Mouse (Mus musculus) stomach, postnatal 0 days (tissue): ENCODE data around the gene Fibcd1. TPM values are rescaled to one million over a fixed set of nuclear protein-coding genes. Genes with fewer than 3 reads are reported as not detected.

Experiments used
- ATAC-seq: fragments of 200-750 bp; cut with Nextera tagmentation; 2 replicates; pipeline ENCODE4 v1.8.0; 2017; ENCODE audit not compliant: low FRiP score, low TSS enrichment
- DNase-seq: peaks from one replicate; pipeline ENCODE4 v3.0.0-alpha.2; 2016; ENCODE audit warnings: low spot score
- H3K27ac ChIP-seq: fragments of 300-500 bp; sonication (generic); replicated peaks from 2 replicates; pipeline ENCODE4 v1.5.1; 2014; ENCODE audit warnings: mild to moderate bottlenecking, control low read depth
- H3K27me3 ChIP-seq: fragments of 300-500 bp; sonication (generic); 2 replicates; pipeline ENCODE4 v1.6.1; 2014; ENCODE audit warnings: low read length; ENCODE audit not compliant: control insufficient read depth, insufficient read depth
- H3K36me3 ChIP-seq: fragments of 300-500 bp; sonication (generic); 2 replicates; pipeline ENCODE4 v1.6.1; 2014; ENCODE audit warnings: low read length, mixed read lengths; ENCODE audit not compliant: control insufficient read depth, insufficient read depth
- H3K4me1 ChIP-seq: fragments of 300-500 bp; sonication (generic); replicated peaks from 2 replicates; pipeline ENCODE4 v1.6.1; 2014; ENCODE audit warnings: antibody characterized with exemption; ENCODE audit not compliant: control insufficient read depth, insufficient read depth
- H3K4me2 ChIP-seq: fragments of 300-500 bp; sonication (generic); replicated peaks from 2 replicates; pipeline ENCODE4 v1.6.1; 2014; ENCODE audit warnings: low read depth, mild to moderate bottlenecking, control low read depth, moderate library complexity
- H3K4me3 ChIP-seq: fragments of 300-500 bp; sonication (generic); 2 replicates; pipeline ENCODE4 v1.5.1; 2014; ENCODE audit warnings: low read depth, low read length, control low read depth
- H3K9ac ChIP-seq: fragments of 300-500 bp; sonication (generic); 2 replicates; pipeline ENCODE4 v1.6.1; 2014; ENCODE audit warnings: mild to moderate bottlenecking, low read length, control low read depth, mixed read lengths
- H3K9me3 ChIP-seq: fragments of 300-500 bp; sonication (generic); 2 replicates; pipeline ENCODE4 v1.6.1; 2016; ENCODE audit warnings: low read length; ENCODE audit not compliant: control insufficient read depth
- CTCF ChIP-seq: IDR thresholded peaks from 2 replicates; pipeline ENCODE4 v1.5.1; 2016; ENCODE audit warnings: antibody characterized with exemption, low read depth, mild to moderate bottlenecking, moderate library complexity
- EP300 ChIP-seq: optimal IDR thresholded peaks from 2 replicates; pipeline ENCODE3; 2016; ENCODE audit warnings: antibody characterized with exemption
- WGBS: fragments of 180-500 bp; shearing (Covaris S2); extraction: QIAGEN DNeasy Blood & Tissue Kit; methylation state at CpG from one replicate; pipeline ENCODE4 v1.1.7; 2014; 5-methylcytosine and 5-hydroxymethylcytosine counted together
- polyA plus RNA-seq: library from polyadenylated mRNA; unstranded; fragments of >200 nt; fragmentation: Nextera tagmentation; extraction: Ambion mirVana; gene quantifications from 2 replicates; pipeline ENCODE4 v1.2.1, GENCODE M21; 2015

Fibcd1 gene
- polyA plus RNA-seq, 1 experiment from 2014 or later: 0.08 TPM

GRCm38 (mm10) chr2:31865322-31865721 lies 19.5 kb upstream of the Fibcd1 start:
- ATAC-seq: no peak
- no peak for TF ChIP-seq EP300
- TF ChIP-seq CTCF: no peak
- H3K9me3 ChIP-seq: no peaks in the 10 kb centered on the region
- no peak for DNase-seq
- no peak overlapping the region for H3K4me2 ChIP-seq
- H3K9ac ChIP-seq: no peak overlapping the region
- no peaks in the 10 kb centered on the region for H3K36me3 ChIP-seq
- H3K4me3 ChIP-seq: no peak overlapping the region
- H3K27ac ChIP-seq: no peak overlapping the region
- H3K27me3 ChIP-seq: no peaks in the 10 kb centered on the region; the same call in 1 of the 2 replicates
- H3K4me1 ChIP-seq: no peaks in the 10 kb centered on the region
- WGBS: 67% methylated on average over 4 of the region's 4 CpGs

GRCm38 (mm10) chr2:31864891-31865290 lies 19.1 kb upstream of the Fibcd1 start:
- H3K4me1 ChIP-seq: no peaks in the 10 kb centered on the region
- TF ChIP-seq CTCF: no peak
- no peak for TF ChIP-seq EP300
- no peak overlapping the region for H3K9ac ChIP-seq
- no peak overlapping the region for H3K27ac ChIP-seq
- H3K27me3 ChIP-seq: no peaks in the 10 kb centered on the region; the same call in 1 of the 2 replicates
- no peaks in the 10 kb centered on the region for H3K9me3 ChIP-seq
- ATAC-seq: no peak
- no peak for DNase-seq
- no peak overlapping the region for H3K4me3 ChIP-seq
- no peak overlapping the region for H3K4me2 ChIP-seq
- no peaks in the 10 kb centered on the region for H3K36me3 ChIP-seq
- 86% methylated on average over 9 of the region's 9 CpGs for WGBS

- no peak for DNase-seq
- H3K27me3 ChIP-seq: no peaks in the 10 kb centered on the region; the same call in 1 of the 2 replicates
- H3K9me3 ChIP-seq: no peaks in the 10 kb centered on the region
- no peak overlapping the region for H3K27ac ChIP-seq
- no peak overlapping the region for H3K4me2 ChIP-seq
- H3K36me3 ChIP-seq: no peaks in the 10 kb centered on the region
- TF ChIP-seq EP300 (no peak), CTCF (no peak)
- no peaks in the 10 kb centered on the region for H3K4me1 ChIP-seq
- no peak overlapping the region for H3K9ac ChIP-seq
- H3K4me3 ChIP-seq: no peak overlapping the region
- no peak for ATAC-seq
- 84% methylated on average over 1 of the region's 1 CpGs for WGBS
Observed at GRCm38 (mm10) chr2:31863766-31864165, 18.0 kb upstream of the Fibcd1 start.

- Histone ChIP-seq H3K36me3 (no peaks in the 10 kb centered on the region), H3K9me3 (no peaks in the 10 kb centered on the region), H3K4me1 (no peaks in the 10 kb centered on the region), H3K9ac (no peak overlapping the region), H3K4me2 (no peak overlapping the region), H3K4me3 (no peak overlapping the region), H3K27ac (no peak overlapping the region), H3K27me3 (no peaks in the 10 kb centered on the region)
- no peak for ATAC-seq
- DNase-seq: no peak
- TF ChIP-seq EP300: no peak
- TF ChIP-seq CTCF: no peak
- WGBS: 48% methylated on average over 1 of the region's 1 CpGs
Observed at GRCm38 (mm10) chr2:31862919-31863318, 17.1 kb upstream of the Fibcd1 start.

GRCm38 (mm10) chr2:31858500-31858899 lies 12.7 kb upstream of the Fibcd1 start:
- no peak overlapping the region for H3K4me3 ChIP-seq
- no peaks in the 10 kb centered on the region for H3K36me3 ChIP-seq
- H3K4me2 ChIP-seq: no peak overlapping the region
- H3K9me3 ChIP-seq: no peaks in the 10 kb centered on the region
- ATAC-seq: no peak
- DNase-seq: no peak
- no peak overlapping the region for H3K9ac ChIP-seq
- no peak for TF ChIP-seq CTCF
- TF ChIP-seq EP300: no peak
- WGBS: 37% methylated on average over 12 of the region's 12 CpGs
- H3K27me3 ChIP-seq: no peaks in the 10 kb centered on the region; the same call in 1 of the 2 replicates
- no peak overlapping the region for H3K27ac ChIP-seq
- H3K4me1 ChIP-seq: no peaks in the 10 kb centered on the region

GRCm38 (mm10) chr2:31857180-31857579 lies 11.4 kb upstream of the Fibcd1 start:
- Histone ChIP-seq H3K9me3 (no peaks in the 10 kb centered on the region), H3K4me3 (no peak overlapping the region), H3K36me3 (no peaks in the 10 kb centered on the region), H3K27ac (no peak overlapping the region), H3K4me1 (no peaks in the 10 kb centered on the region), H3K9ac (no peak overlapping the region), H3K4me2 (no peak overlapping the region), H3K27me3 (no peaks in the 10 kb centered on the region; the same call in 1 of the 2 replicates)
- TF ChIP-seq CTCF (no peak), EP300 (no peak)
- DNase-seq (no peak), ATAC-seq (no peak)
- 50% methylated on average over 6 of the region's 6 CpGs for WGBS
